Mouse (Mus musculus): ENCODE results near the gene Dusp28. TPM values are rescaled to one million over a fixed set of nuclear protein-coding genes. Genes with fewer than 3 reads are reported as not detected.

Gene Dusp28
- polyA plus RNA-seq, 1 experiment from 2014 or later: 12.9 TPM

GRCm38 (mm10) chr1:92880101-92880500 lies 26.7 kb upstream of the Dusp28 start:
- H3K9me3 ChIP-seq (replicated peaks): no peaks in the 10 kb centered on the region
- H3K27ac ChIP-seq: no peak overlapping the region
- H3K4me1 ChIP-seq: 0 out of 2 replicates have a peak, but pooled peaks cover 2% of the 10 kb centered on the region
- H3K4me2 ChIP-seq (replicated peaks): no peak overlapping the region
- no peak overlapping the region for H3K9ac ChIP-seq
- H3K27me3 ChIP-seq: no peaks in the 10 kb centered on the region
- no peak overlapping the region for H3K4me3 ChIP-seq
- 82% methylated on average over 5 of the region's 5 CpGs for WGBS
- no peaks in the 10 kb centered on the region for H3K36me3 ChIP-seq
- no peak for ATAC-seq (ENCODE audit: low FRiP score)

- WGBS: 88% methylated on average over 6 of the region's 6 CpGs
- Histone ChIP-seq H3K27ac (no peak overlapping the region), H3K4me3 (no peak overlapping the region), H3K9me3 (replicated peaks) (no peaks in the 10 kb centered on the region), H3K4me2 (replicated peaks) (no peak overlapping the region), H3K36me3 (no peaks in the 10 kb centered on the region), H3K27me3 (no peaks in the 10 kb centered on the region), H3K9ac (no peak overlapping the region), H3K4me1 (0 out of 2 replicates have a peak, but pooled peaks cover 2% of the 10 kb centered on the region)
- ATAC-seq (ENCODE audit: low FRiP score): no peak
These were observed 24.8 kb upstream of the Dusp28 start for GRCm38 (mm10) chr1:92881982-92882381.

GRCm38 (mm10) chr1:92888901-92889655 lies 17.7 kb upstream of the Dusp28 start:
- Histone ChIP-seq H3K4me1 (no peaks in the 10 kb centered on the region), H3K4me2 (replicated peaks) (no peak overlapping the region), H3K9ac (no peak overlapping the region), H3K27ac (no peak overlapping the region), H3K27me3 (no peaks in the 10 kb centered on the region), H3K36me3 (no peaks in the 10 kb centered on the region), H3K4me3 (no peak overlapping the region), H3K9me3 (replicated peaks) (no peaks in the 10 kb centered on the region)
- no peak for ATAC-seq (ENCODE audit: low FRiP score)
- 76% methylated on average over 7 of the region's 7 CpGs for WGBS

GRCm38 (mm10) chr1:92892791-92893190 lies 14.0 kb upstream of the Dusp28 start:
- H3K9ac ChIP-seq: no peak overlapping the region
- 68% methylated on average over 3 of the region's 3 CpGs for WGBS
- H3K9me3 ChIP-seq (replicated peaks): no peaks in the 10 kb centered on the region
- H3K27ac ChIP-seq: no peak overlapping the region
- peaks cover 6% of the 10 kb centered on the region for H3K27me3 ChIP-seq
- H3K4me1 ChIP-seq: no peaks in the 10 kb centered on the region
- ATAC-seq (ENCODE audit: low FRiP score): no peak
- H3K36me3 ChIP-seq: no peaks in the 10 kb centered on the region
- H3K4me3 ChIP-seq: no peak overlapping the region
- H3K4me2 ChIP-seq (replicated peaks): no peak overlapping the region

GRCm38 (mm10) chr1:92893896-92894295 lies 12.9 kb upstream of the Dusp28 start:
- no peak overlapping the region for H3K4me3 ChIP-seq
- ATAC-seq (ENCODE audit: low FRiP score): no peak

GRCm38 (mm10) chr1:92895089-92895488 lies 11.7 kb upstream of the Dusp28 start:
- WGBS: 11% methylated on average over 3 of the region's 3 CpGs
- peaks cover 6% of the 10 kb centered on the region for H3K27me3 ChIP-seq
- no peak overlapping the region for H3K4me3 ChIP-seq
- H3K4me2 ChIP-seq (replicated peaks): no peak overlapping the region
- no peak overlapping the region for H3K27ac ChIP-seq
- ATAC-seq (ENCODE audit: low FRiP score): peak; percentile 43; the same call in 1 of the 2 replicates
- no peaks in the 10 kb centered on the region for H3K4me1 ChIP-seq
- no peaks in the 10 kb centered on the region for H3K9me3 ChIP-seq (replicated peaks)
- H3K9ac ChIP-seq: no peak overlapping the region
- no peaks in the 10 kb centered on the region for H3K36me3 ChIP-seq

More at GRCm38 (mm10) chr1:92893896-92894295, 12.9 kb upstream of the Dusp28 start:
- no peak overlapping the region for H3K9ac ChIP-seq
- no peaks in the 10 kb centered on the region for H3K9me3 ChIP-seq (replicated peaks)
- no peak overlapping the region for H3K4me2 ChIP-seq (replicated peaks)
- no peak overlapping the region for H3K27ac ChIP-seq
- no peaks in the 10 kb centered on the region for H3K4me1 ChIP-seq
- peaks cover 6% of the 10 kb centered on the region for H3K27me3 ChIP-seq
- no peaks in the 10 kb centered on the region for H3K36me3 ChIP-seq
- 66% methylated on average over 3 of the region's 3 CpGs for WGBS

- Histone ChIP-seq H3K27me3 (peaks cover 4% of the 10 kb centered on the region; the same call in 1 of the 2 replicates), H3K4me3 (peak within 1 kb of the TSS; percentile 17), H3K27ac (no peak within 1 kb of the TSS), H3K4me1 (peaks cover 16% of the 10 kb centered on the region), H3K9ac (no peak within 1 kb of the TSS), H3K9me3 (replicated peaks) (no peaks in the 10 kb centered on the region), H3K36me3 (no peaks in the 10 kb centered on the region), H3K4me2 (replicated peaks) (peak within 1 kb of the TSS; percentile 54)
- ATAC-seq (ENCODE audit: low FRiP score): peak; percentile 24
- under 1% methylated on average over 15 of the region's 15 CpGs for WGBS
These were observed 4.0 kb upstream of the Dusp28 start, which contains the start of gene Ankmy1 for GRCm38 (mm10) chr1:92902786-92903185. Gene Ankmy1 (minus strand): TSS chr1:92902906.

GRCm38 (mm10) chr1:92903627-92904026 lies 3.2 kb upstream of the Dusp28 start:
- Histone ChIP-seq H3K27ac (no peak overlapping the region), H3K36me3 (no peaks in the 10 kb centered on the region), H3K9me3 (replicated peaks) (no peaks in the 10 kb centered on the region), H3K4me1 (peaks cover 19% of the 10 kb centered on the region), H3K9ac (no peak overlapping the region), H3K27me3 (peaks cover 4% of the 10 kb centered on the region; the same call in 1 of the 2 replicates), H3K4me3 (no peak overlapping the region), H3K4me2 (replicated peaks) (no peak overlapping the region)
- WGBS: 83% methylated on average over 4 of the region's 4 CpGs
- ATAC-seq (ENCODE audit: low FRiP score): no peak

- 98% methylated on average over 2 of the region's 2 CpGs for WGBS
- H3K36me3 ChIP-seq: no peaks in the 10 kb centered on the region
- H3K4me3 ChIP-seq: no peak overlapping the region
These were observed 974 bp upstream of the Dusp28 start for GRCm38 (mm10) chr1:92905703-92906310.

GRCm38 (mm10) chr1:92907632-92908360 lies 1.0 kb downstream of the Dusp28 start:
- Histone ChIP-seq H3K9me3 (replicated peaks) (no peaks in the 10 kb centered on the region), H3K27ac (peak overlapping the region; percentile 88), H3K4me2 (replicated peaks) (peak overlapping the region; percentile 85), H3K36me3 (no peaks in the 10 kb centered on the region), H3K4me3 (peak overlapping the region; percentile 85), H3K4me1 (peaks cover 40% of the 10 kb centered on the region), H3K27me3 (peaks cover 5% of the 10 kb centered on the region; the same call in 1 of the 2 replicates), H3K9ac (peak overlapping the region; percentile 78)
- no peak for ATAC-seq (ENCODE audit: low FRiP score)
- WGBS: 46% methylated on average over 20 of the region's 20 CpGs

More at GRCm38 (mm10) chr1:92905703-92906310, 974 bp upstream of the Dusp28 start:
- Histone ChIP-seq H3K9ac (no peak overlapping the region), H3K27ac (no peak overlapping the region), H3K9me3 (replicated peaks) (no peaks in the 10 kb centered on the region), H3K4me2 (replicated peaks) (no peak overlapping the region), H3K4me1 (peaks cover 28% of the 10 kb centered on the region), H3K27me3 (peaks cover 9% of the 10 kb centered on the region; the same call in 1 of the 2 replicates)
- ATAC-seq (ENCODE audit: low FRiP score): no peak

GRCm38 (mm10) chr1:92908664-92909063 lies 1.9 kb downstream of the Dusp28 start:
- Histone ChIP-seq H3K9ac (no peak overlapping the region), H3K4me2 (replicated peaks) (no peak overlapping the region), H3K4me3 (no peak overlapping the region), H3K36me3 (no peaks in the 10 kb centered on the region), H3K9me3 (replicated peaks) (no peaks in the 10 kb centered on the region), H3K27ac (no peak overlapping the region), H3K4me1 (peaks cover 39% of the 10 kb centered on the region), H3K27me3 (peaks cover 5% of the 10 kb centered on the region; the same call in 1 of the 2 replicates)
- WGBS: 94% methylated on average over 3 of the region's 3 CpGs
- no peak for ATAC-seq (ENCODE audit: low FRiP score)

GRCm38 (mm10) chr1:92909068-92909467 lies 2.3 kb downstream of the Dusp28 start:
- H3K4me3 ChIP-seq: no peak overlapping the region

More at GRCm38 (mm10) chr1:92909068-92909467, 2.3 kb downstream of the Dusp28 start:
- Histone ChIP-seq H3K36me3 (no peaks in the 10 kb centered on the region), H3K9me3 (replicated peaks) (no peaks in the 10 kb centered on the region), H3K27me3 (peaks cover 5% of the 10 kb centered on the region; the same call in 1 of the 2 replicates), H3K9ac (no peak overlapping the region), H3K4me2 (replicated peaks) (no peak overlapping the region), H3K4me1 (peaks cover 39% of the 10 kb centered on the region), H3K27ac (no peak overlapping the region)
- ATAC-seq (ENCODE audit: low FRiP score): no peak
- WGBS: 64% methylated on average over 4 of the region's 4 CpGs
